Mouse (Mus musculus) kidney, adult 2 months (tissue): ENCODE data around the gene Car9. TPM values are rescaled to one million over a fixed set of nuclear protein-coding genes. Genes with fewer than 3 reads are reported as not detected.

Experiments
- DNase-seq: peaks from one replicate; pipeline ENCODE4 v3.0.0; 2021
- H3K27ac ChIP-seq: fragments of 200-500 bp; 2 replicates; pipeline ENCODE4 v1.5.1; 2012; ENCODE audit warnings: low read depth, low read length, control low read depth, inconsistent platforms; ENCODE audit not compliant: insufficient read depth
- H3K27me3 ChIP-seq: fragments of 200-500 bp; replicated peaks from 2 replicates; pipeline ENCODE4 v1.6.1; 2012; ENCODE audit warnings: mild to moderate bottlenecking, moderate library complexity, low read length, inconsistent platforms; ENCODE audit not compliant: control insufficient read depth, insufficient read depth
- H3K36me3 ChIP-seq: fragments of 200-500 bp; 2 replicates; pipeline ENCODE4 v1.6.1; 2012; ENCODE audit warnings: mild to moderate bottlenecking, moderate library complexity, low read length, inconsistent platforms; ENCODE audit not compliant: control insufficient read depth, insufficient read depth
- H3K4me1 ChIP-seq: fragments of 200-500 bp; 2 replicates; pipeline ENCODE4 v1.6.1; 2011; ENCODE audit warnings: low read length; ENCODE audit not compliant: control insufficient read depth, insufficient read depth
- H3K4me3 ChIP-seq: fragments of 200-500 bp; 2 replicates; pipeline ENCODE4 v1.5.1; 2011; ENCODE audit warnings: mild to moderate bottlenecking, low read depth, low read length, control low read depth; ENCODE audit not compliant: insufficient read depth
- POLR2A ChIP-seq: fragments of 200-500 bp; IDR thresholded peaks from one replicate; pipeline ENCODE4 v1.6.1; 2011; ENCODE audit warnings: low read depth, low read length, control low read depth
- WGBS: fragments of 180-500 bp; shearing (Covaris S2); methylation state at CpG from one replicate; pipeline ENCODE4 v1.1.7; 2018; 5-methylcytosine and 5-hydroxymethylcytosine counted together
- polyA plus RNA-seq: library from polyadenylated mRNA; depleted of rRNA; stranded (reverse); fragments of >200 nt; gene quantifications from 2 replicates; pipeline ENCODE4 v1.2.3, GENCODE M21; 2012; rRNA removed

Gene Car9
- polyA plus RNA-seq, 1 experiment, result 4.9 TPM

- DNase-seq, result no peak
- under 1% methylated on average over 22 of the region's 22 CpGs for WGBS
- TF ChIP-seq POLR2A, result no peak
- Histone ChIP-seq H3K27me3 (no peaks in the 10 kb centered on the region), H3K27ac (peak overlapping the region; percentile 61), H3K36me3 (peaks cover 2% of the 10 kb centered on the region; the same call in 1 of the 2 replicates), H3K4me1 (peaks cover 26% of the 10 kb centered on the region), H3K4me3 (peak overlapping the region; percentile 90)
Measured at GRCm38 (mm10) chr4:43562769-43563600, 56.2 kb downstream of the Car9 start.

Other genes starting within 250 kb of the Car9 start
- gene Atp8b5, start 239.8 kb upstream of the Car9 start, polyA plus RNA-seq, result 0.38 and 0.54 TPM in 2 replicates
- gene Rusc2, start 125.0 kb upstream of the Car9 start, polyA plus RNA-seq, result 15.5 and 17.3 TPM in 2 replicates
- 1.3 and 1.6 TPM in 2 replicates for gene Fam166b, start 77.8 kb upstream of the Car9 start, polyA plus RNA-seq
- gene Tesk1, start 65.0 kb upstream of the Car9 start, polyA plus RNA-seq, result 59.0 and 72.5 TPM in 2 replicates
- 4.5 and 12.6 TPM in 2 replicates for gene Cd72, start 52.3 kb upstream of the Car9 start, polyA plus RNA-seq
- gene Sit1, start 23.2 kb upstream of the Car9 start, polyA plus RNA-seq, result 0.23 and 1.4 TPM in 2 replicates
- 529 and 664 TPM in 2 replicates for gene Ccdc107, start 14.1 kb upstream of the Car9 start, polyA plus RNA-seq
- gene Arhgef39, start 7.3 kb upstream of the Car9 start, polyA plus RNA-seq, result 17.3 and 26.6 TPM in 2 replicates
- gene Tpm2, start 16.8 kb downstream of the Car9 start, polyA plus RNA-seq, result 10.8 and 51.9 TPM in 2 replicates
- gene Creb3, start 55.4 kb downstream of the Car9 start, polyA plus RNA-seq, result 58.2 and 74.5 TPM in 2 replicates
- 92.1 and 106 TPM in 2 replicates for gene Tln1, start 55.7 kb downstream of the Car9 start, polyA plus RNA-seq
- gene Rgp1, start 71.7 kb downstream of the Car9 start, polyA plus RNA-seq, result 41.2 and 46.9 TPM in 2 replicates
- gene Gba2, start 71.9 kb downstream of the Car9 start, polyA plus RNA-seq, result 12.2 and 13.9 TPM in 2 replicates
- 2.9 and 4.7 TPM in 2 replicates for gene Msmp, start 77.5 kb downstream of the Car9 start, polyA plus RNA-seq
- gene Npr2, start 125.0 kb downstream of the Car9 start, polyA plus RNA-seq, result 38.0 and 41.5 TPM in 2 replicates
- 2.2 and 2.4 TPM in 2 replicates for gene Spag8, start 146.6 kb downstream of the Car9 start, polyA plus RNA-seq
- 374 and 465 TPM in 2 replicates for gene Hint2, start 149.5 kb downstream of the Car9 start, polyA plus RNA-seq
- gene Tmem8b, start 162.0 kb downstream of the Car9 start, polyA plus RNA-seq, result 8.3 and 8.6 TPM in 2 replicates
- 0.09 and 0.12 TPM in 2 replicates for gene Fam221b, start 162.2 kb downstream of the Car9 start, polyA plus RNA-seq
- not detected in 2 replicates for gene Olfr70, start 193.8 kb downstream of the Car9 start, polyA plus RNA-seq
- not detected in 2 replicates for gene Olfr71, start 203.3 kb downstream of the Car9 start, polyA plus RNA-seq
- gene Hrct1, start 220.2 kb downstream of the Car9 start, polyA plus RNA-seq, result 4.8 and 5.1 TPM in 2 replicates
- gene Spaar, start 223.1 kb downstream of the Car9 start, polyA plus RNA-seq, result 2.4 and 2.5 TPM in 2 replicates